Mouse (Mus musculus): ENCODE data around the gene Fgfr4.

Gene Fgfr4

GRCm38 (mm10) chr13:55210971-55211220 lies 58.5 kb downstream of the Fgfr4 start:
- DNase-seq = no peak

GRCm38 (mm10) chr13:55211221-55212010 lies 59.0 kb downstream of the Fgfr4 start:
- peak; percentile 90 for DNase-seq

- DNase-seq = no peak
Measured at GRCm38 (mm10) chr13:55212011-55212360, 59.5 kb downstream of the Fgfr4 start.

GRCm38 (mm10) chr13:55212361-55213137 lies 60.1 kb downstream of the Fgfr4 start:
- peak; percentile 81 for DNase-seq

- DNase-seq = no peak
Measured at GRCm38 (mm10) chr13:55213138-55213806, 60.8 kb downstream of the Fgfr4 start.

Measured in thymus, postnatal 25 days (tissue).